Mouse (Mus musculus) forebrain, embryonic 16.5 days (tissue): ENCODE measurements around the gene Anxa8. TPM values are rescaled to one million over a fixed set of nuclear protein-coding genes. Genes with fewer than 3 reads are reported as not detected.

Experiments
- ATAC-seq: fragments of 200-750 bp; cut with Nextera tagmentation; 2 replicates; pipeline ENCODE4 v1.8.0; 2017; ENCODE audit warnings: mild to moderate bottlenecking, moderate library complexity
- H3K27ac ChIP-seq: fragments of 300-500 bp; sonication (generic); 2 replicates; pipeline ENCODE4 v1.5.1; 2014; ENCODE audit warnings: low read length, control low read depth
- H3K27me3 ChIP-seq: fragments of 300-500 bp; sonication (generic); replicated peaks from 2 replicates; pipeline ENCODE4 v1.6.1; 2014; ENCODE audit warnings: low read length; ENCODE audit not compliant: control insufficient read depth, insufficient read depth
- H3K36me3 ChIP-seq: fragments of 300-500 bp; sonication (generic); 2 replicates; pipeline ENCODE4 v1.6.1; 2014; ENCODE audit not compliant: control insufficient read depth, insufficient read depth
- H3K4me1 ChIP-seq: fragments of 300-500 bp; sonication (generic); replicated peaks from 2 replicates; pipeline ENCODE4 v1.6.1; 2014; ENCODE audit warnings: low read length; ENCODE audit not compliant: control insufficient read depth, insufficient read depth
- H3K4me2 ChIP-seq: fragments of 300-500 bp; sonication (generic); 2 replicates; pipeline ENCODE4 v1.6.1; 2014; ENCODE audit warnings: mild to moderate bottlenecking, low read length, control low read depth
- H3K4me3 ChIP-seq: fragments of 300-500 bp; sonication (generic); replicated peaks from 2 replicates; pipeline ENCODE4 v1.5.1; 2014; ENCODE audit warnings: mild to moderate bottlenecking, low read length, control low read depth
- H3K9ac ChIP-seq: fragments of 300-500 bp; sonication (generic); replicated peaks from 2 replicates; pipeline ENCODE4 v1.6.1; 2014; ENCODE audit warnings: low read depth, low read length, control low read depth
- H3K9me3 ChIP-seq: fragments of 300-500 bp; sonication (generic); 2 replicates; pipeline ENCODE4 v1.6.1; 2016; ENCODE audit warnings: low read length; ENCODE audit not compliant: control insufficient read depth
- WGBS: fragments of 180-500 bp; shearing (Covaris S2); extraction: QIAGEN DNeasy Blood & Tissue Kit; methylation state at CpG from one replicate; pipeline ENCODE4 v1.1.7; 2014; 5-methylcytosine and 5-hydroxymethylcytosine counted together
- polyA plus RNA-seq: library from polyadenylated mRNA; unstranded; fragments of >200 nt; fragmentation: Nextera tagmentation; extraction: Ambion mirVana; gene quantifications from 2 replicates; pipeline ENCODE4 v1.2.1, GENCODE M21; 2015

The Anxa8 gene
- polyA plus RNA-seq, 1 experiment from 2014 or later = not detected

GRCm38 (mm10) chr14:34135391-34135790 is 49.6 kb downstream of the Anxa8 start:
- H3K4me2 ChIP-seq = no peak overlapping the region
- no peak overlapping the region for H3K27ac ChIP-seq
- no peak overlapping the region for H3K9ac ChIP-seq
- H3K4me3 ChIP-seq = no peak overlapping the region
- ATAC-seq = no peak
- H3K9me3 ChIP-seq = no peaks in the 10 kb centered on the region
- no peaks in the 10 kb centered on the region for H3K4me1 ChIP-seq
- peaks cover 7% of the 10 kb centered on the region for H3K27me3 ChIP-seq
- H3K36me3 ChIP-seq = no peaks in the 10 kb centered on the region

DNA sequence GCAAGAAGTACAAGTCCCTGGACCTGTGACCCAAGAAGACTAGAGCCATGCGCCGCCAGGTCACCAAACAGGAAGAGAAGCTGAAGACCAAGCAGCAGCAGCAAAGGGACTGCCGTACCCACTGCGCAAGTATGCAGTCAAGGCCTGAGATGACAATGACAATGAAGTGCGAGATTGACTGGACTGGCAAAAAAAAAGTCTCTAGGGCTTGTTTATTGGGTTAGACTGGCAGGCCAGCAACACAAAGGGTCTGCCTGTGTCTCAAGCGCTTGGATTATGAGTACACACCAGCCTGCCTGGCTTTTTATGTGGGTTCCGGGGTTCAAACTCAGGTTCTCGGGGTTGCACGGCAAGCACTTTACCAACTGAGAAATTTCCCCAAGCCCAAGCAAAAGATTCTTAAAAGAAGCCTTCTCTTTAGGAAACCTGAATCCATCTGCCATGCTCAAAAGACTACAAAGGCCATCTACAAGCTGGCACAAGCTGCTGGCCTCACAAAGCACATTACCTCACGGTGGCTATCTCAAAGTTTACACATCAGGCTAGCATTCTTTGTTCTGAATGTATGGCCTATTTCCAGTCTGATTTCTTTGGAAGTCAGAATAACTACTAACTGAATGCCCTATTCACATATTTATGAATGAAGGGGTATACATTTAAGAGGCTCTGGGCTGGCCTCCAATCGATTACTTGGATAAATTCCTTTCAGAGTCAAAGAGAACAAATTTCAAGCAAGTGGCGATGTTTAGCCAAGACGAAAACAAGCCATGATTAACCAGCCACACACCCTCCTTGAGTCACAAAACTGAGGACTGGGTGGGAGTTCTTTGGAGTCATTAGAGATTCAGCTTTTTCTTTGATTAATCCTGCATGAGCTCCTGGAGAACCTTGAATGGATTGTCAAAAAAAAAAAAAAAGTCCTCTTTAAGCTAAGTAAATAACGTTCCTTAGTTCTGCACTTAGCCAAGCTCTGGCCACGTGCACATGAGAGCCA is 54.2 kb downstream of the Anxa8 start:
- H3K4me3 ChIP-seq = no peak overlapping the region
- 35% methylated on average over 15 of the region's 15 CpGs for WGBS
- no peaks in the 10 kb centered on the region for H3K36me3 ChIP-seq
- peaks cover 19% of the 10 kb centered on the region for H3K27me3 ChIP-seq
- peak; percentile 87 for ATAC-seq
- H3K4me1 ChIP-seq = no peaks in the 10 kb centered on the region
- H3K9ac ChIP-seq = no peak overlapping the region
- no peaks in the 10 kb centered on the region for H3K9me3 ChIP-seq
- H3K27ac ChIP-seq = no peak overlapping the region
- H3K4me2 ChIP-seq = no peak overlapping the region

GRCm38 (mm10) chr14:34142316-34142715 is 56.5 kb downstream of the Anxa8 start:
- H3K27ac ChIP-seq = no peak overlapping the region
- H3K9ac ChIP-seq = no peak overlapping the region
- ATAC-seq = no peak
- peaks cover 27% of the 10 kb centered on the region for H3K27me3 ChIP-seq
- H3K36me3 ChIP-seq = no peaks in the 10 kb centered on the region
- no peaks in the 10 kb centered on the region for H3K9me3 ChIP-seq
- no peaks in the 10 kb centered on the region for H3K4me1 ChIP-seq
- no peak overlapping the region for H3K4me2 ChIP-seq
- H3K4me3 ChIP-seq = no peak overlapping the region
- 75% methylated on average over 1 of the region's 1 CpGs for WGBS

DNA sequence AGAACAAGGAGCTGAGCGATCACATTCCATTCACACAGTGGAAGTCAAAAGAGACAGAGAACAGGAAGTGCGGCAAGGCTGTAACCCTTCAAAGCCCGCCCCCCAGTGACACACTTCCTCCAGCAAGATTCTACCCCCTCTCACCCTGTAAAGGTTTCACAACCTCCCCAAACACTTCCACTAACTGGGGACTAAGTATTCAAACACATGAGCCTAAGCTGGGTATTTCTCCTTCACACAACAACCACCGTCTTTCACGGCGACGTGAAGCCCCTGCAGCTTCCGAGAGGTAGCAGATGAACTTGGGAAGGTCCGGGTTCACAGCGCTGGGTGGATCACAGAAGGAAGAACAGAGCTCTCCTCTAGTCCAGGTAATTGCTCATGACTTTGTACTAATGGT is 57.1 kb downstream of the Anxa8 start:
- H3K9ac ChIP-seq = no peak overlapping the region
- no peaks in the 10 kb centered on the region for H3K9me3 ChIP-seq
- WGBS = 95% methylated on average over 10 of the region's 10 CpGs
- H3K4me3 ChIP-seq = no peak overlapping the region
- peaks cover 26% of the 10 kb centered on the region for H3K27me3 ChIP-seq
- no peaks in the 10 kb centered on the region for H3K36me3 ChIP-seq
- no peak overlapping the region for H3K27ac ChIP-seq
- no peak for ATAC-seq
- H3K4me1 ChIP-seq = no peaks in the 10 kb centered on the region
- H3K4me2 ChIP-seq = no peak overlapping the region

Other genes starting within 250 kb of the Anxa8 start
- gene Gdf10, start 162.4 kb upstream of the Anxa8 start, polyA plus RNA-seq = 3.0 and 5.1 TPM in 2 replicates
- gene Gdf2, start 144.9 kb upstream of the Anxa8 start, polyA plus RNA-seq = not detected in 2 replicates
- gene Rbp3, start 132.0 kb upstream of the Anxa8 start, polyA plus RNA-seq = not detected in 2 replicates
- gene Zfp488, start 107.2 kb upstream of the Anxa8 start, polyA plus RNA-seq = 0.15 and 0.20 TPM in 2 replicates
- not detected in 2 replicates for gene Gm30083, start 70.8 kb upstream of the Anxa8 start, polyA plus RNA-seq
- gene Gm5460, start 69.2 kb upstream of the Anxa8 start, polyA plus RNA-seq = not detected in 2 replicates
- not detected in 2 replicates for gene Antxrl, start 33.3 kb upstream of the Anxa8 start, polyA plus RNA-seq
- not detected in 2 replicates for gene A630023A22Rik, start 16.8 kb downstream of the Anxa8 start, polyA plus RNA-seq
- gene Npy4r, start 66.5 kb downstream of the Anxa8 start, polyA plus RNA-seq = 0.11 TPM in 2 replicates
- gene Gprin2, start 115.7 kb downstream of the Anxa8 start, polyA plus RNA-seq = 4.2 and 6.1 TPM in 2 replicates
- 0.61 TPM in 2 replicates for gene Syt15, start 133.6 kb downstream of the Anxa8 start, polyA plus RNA-seq
- 6.6 TPM in 2 replicates for gene Shld2, start 224.5 kb downstream of the Anxa8 start, polyA plus RNA-seq
- 86.0 and 94.3 TPM in 2 replicates for gene Glud1, start 224.7 kb downstream of the Anxa8 start, polyA plus RNA-seq